Mouse (Mus musculus) stomach, embryonic 16.5 days (tissue): ENCODE data around the gene Fars2. TPM values are rescaled to one million over a fixed set of nuclear protein-coding genes. Genes with fewer than 3 reads are reported as not detected.
"Not testable (repeated sequence)": the region's sequence is repeated elsewhere in the genome, so short reads cannot be mapped to it uniquely, and the experiment has no call there.

ENCODE experiments used
- ATAC-seq: fragments of 200-750 bp; cut with Nextera tagmentation; 2 replicates; pipeline ENCODE4 v1.8.0; 2017; ENCODE audit warnings: moderate number of reproducible peaks, moderate TSS enrichment; ENCODE audit not compliant: insufficient read depth, low FRiP score
- H3K27ac ChIP-seq: fragments of 300-500 bp; sonication (generic); 2 replicates; pipeline ENCODE4 v1.5.1; 2014; ENCODE audit warnings: low read length
- H3K27me3 ChIP-seq: fragments of 300-500 bp; sonication (generic); 2 replicates; pipeline ENCODE4 v1.6.1; 2014; ENCODE audit warnings: low read length, control low read depth, mixed read lengths; ENCODE audit not compliant: control insufficient read depth, insufficient read depth
- H3K36me3 ChIP-seq: fragments of 300-500 bp; sonication (generic); 2 replicates; pipeline ENCODE4 v1.6.1; 2014; ENCODE audit warnings: low read length; ENCODE audit not compliant: control insufficient read depth, insufficient read depth
- H3K4me1 ChIP-seq: fragments of 300-500 bp; sonication (generic); 2 replicates; pipeline ENCODE4 v1.6.1; 2014; ENCODE audit warnings: low read length, control low read depth, mixed read lengths; ENCODE audit not compliant: control insufficient read depth, insufficient read depth
- H3K4me2 ChIP-seq: fragments of 300-500 bp; sonication (generic); 2 replicates; pipeline ENCODE4 v1.6.1; 2014; ENCODE audit warnings: low read depth, low read length, mixed read lengths
- H3K4me3 ChIP-seq: fragments of 300-500 bp; sonication (generic); replicated peaks from 2 replicates; pipeline ENCODE4 v1.5.1; 2014; ENCODE audit warnings: mild to moderate bottlenecking, low read length
- H3K9ac ChIP-seq: fragments of 300-500 bp; sonication (generic); 2 replicates; pipeline ENCODE4 v1.6.1; 2014; ENCODE audit warnings: low read length
- H3K9me3 ChIP-seq: fragments of 300-500 bp; sonication (generic); replicated peaks from 2 replicates; pipeline ENCODE4 v1.6.1; 2016; ENCODE audit warnings: low read length, control low read depth; ENCODE audit not compliant: control insufficient read depth
- WGBS: fragments of 180-500 bp; shearing (Covaris S2); extraction: QIAGEN DNeasy Blood & Tissue Kit; methylation state at CpG from one replicate; pipeline ENCODE4 v1.1.7; 2014; 5-methylcytosine and 5-hydroxymethylcytosine counted together
- polyA plus RNA-seq: library from polyadenylated mRNA; unstranded; fragments of >200 nt; fragmentation: Nextera tagmentation; extraction: Ambion mirVana; gene quantifications from 2 replicates; pipeline ENCODE4 v1.2.1, GENCODE M21; 2015

Fars2 gene
- polyA plus RNA-seq, 1 experiment from 2014 or later, result 34.6 TPM

- no peaks in the 10 kb centered on the region for H3K9me3 ChIP-seq
- H3K4me1 ChIP-seq, result no peaks in the 10 kb centered on the region
- no peak overlapping the region for H3K4me3 ChIP-seq
- no peak overlapping the region for H3K9ac ChIP-seq
- no peaks in the 10 kb centered on the region for H3K27me3 ChIP-seq
- whole genome bisulfite sequencing, result 76% methylated on average over 7 of the region's 7 CpGs
- ATAC-seq, result no peak
- no peak overlapping the region for H3K4me2 ChIP-seq
- no peak overlapping the region for H3K27ac ChIP-seq
- no peaks in the 10 kb centered on the region for H3K36me3 ChIP-seq
Observed at GRCm38 (mm10) chr13:36156340-36156931, 39.2 kb downstream of the Fars2 start.

GRCm38 (mm10) chr13:36163411-36163810 lies 46.2 kb downstream of the Fars2 start:
- Histone ChIP-seq H3K9me3 (no peaks in the 10 kb centered on the region), H3K36me3 (no peaks in the 10 kb centered on the region), H3K9ac (no peak overlapping the region), H3K4me2 (no peak overlapping the region), H3K27me3 (no peaks in the 10 kb centered on the region), H3K4me1 (no peaks in the 10 kb centered on the region), H3K27ac (no peak overlapping the region), H3K4me3 (no peak overlapping the region)
- no peak for ATAC-seq
- 82% methylated on average over 5 of the region's 5 CpGs for WGBS

- no peak overlapping the region for H3K4me2 ChIP-seq
- H3K27ac ChIP-seq, result no peak overlapping the region
- no peaks in the 10 kb centered on the region for H3K4me1 ChIP-seq
- no peaks in the 10 kb centered on the region for H3K27me3 ChIP-seq
- H3K9me3 ChIP-seq, result no peaks in the 10 kb centered on the region
- WGBS, result 73% methylated on average over 1 of the region's 1 CpGs
- no peak overlapping the region for H3K9ac ChIP-seq
- no peak overlapping the region for H3K4me3 ChIP-seq
- H3K36me3 ChIP-seq, result no peaks in the 10 kb centered on the region
- no peak for ATAC-seq
Observed at GRCm38 (mm10) chr13:36163898-36164297, 46.7 kb downstream of the Fars2 start.

- H3K27ac ChIP-seq, H3K9ac ChIP-seq, H3K9me3 ChIP-seq, H3K27me3 ChIP-seq, H3K4me3 ChIP-seq, H3K4me1 ChIP-seq, ATAC-seq, H3K4me2 ChIP-seq, H3K36me3 ChIP-seq: not testable (repeated sequence)
- 53% methylated on average over 2 of the region's 2 CpGs for WGBS
Observed at GRCm38 (mm10) chr13:36172981-36173380, 55.8 kb downstream of the Fars2 start.

GRCm38 (mm10) chr13:36174101-36174500 lies 56.9 kb downstream of the Fars2 start:
- H3K4me1 ChIP-seq, result peaks cover 8% of the 10 kb centered on the region; the same call in 1 of the 2 replicates
- H3K9me3 ChIP-seq, result no peaks in the 10 kb centered on the region
- H3K27me3 ChIP-seq, result no peaks in the 10 kb centered on the region
- H3K36me3 ChIP-seq, result no peaks in the 10 kb centered on the region
- H3K27ac ChIP-seq, result no peak overlapping the region
- no peak overlapping the region for H3K9ac ChIP-seq
- ATAC-seq, result no peak
- no peak overlapping the region for H3K4me2 ChIP-seq
- 89% methylated on average over 5 of the region's 5 CpGs for WGBS
- H3K4me3 ChIP-seq, result no peak overlapping the region

GRCm38 (mm10) chr13:36174772-36175171 lies 57.6 kb downstream of the Fars2 start:
- H3K4me2 ChIP-seq, result no peak overlapping the region
- no peaks in the 10 kb centered on the region for H3K9me3 ChIP-seq
- 80% methylated on average over 4 of the region's 4 CpGs for WGBS
- no peak for ATAC-seq
- no peaks in the 10 kb centered on the region for H3K27me3 ChIP-seq
- H3K27ac ChIP-seq, result no peak overlapping the region
- no peak overlapping the region for H3K9ac ChIP-seq
- no peaks in the 10 kb centered on the region for H3K36me3 ChIP-seq
- peaks cover 8% of the 10 kb centered on the region; the same call in 1 of the 2 replicates for H3K4me1 ChIP-seq
- H3K4me3 ChIP-seq, result no peak overlapping the region

- Histone ChIP-seq H3K4me3 (no peak overlapping the region), H3K4me1 (no peaks in the 10 kb centered on the region), H3K27me3 (no peaks in the 10 kb centered on the region), H3K27ac (no peak overlapping the region), H3K4me2 (no peak overlapping the region), H3K9me3 (no peaks in the 10 kb centered on the region), H3K36me3 (no peaks in the 10 kb centered on the region), H3K9ac (no peak overlapping the region)
- ATAC-seq, result no peak
- WGBS, result 63% methylated on average over 2 of the region's 2 CpGs
Observed at GRCm38 (mm10) chr13:36181231-36181630, 64.0 kb downstream of the Fars2 start.

- no peaks in the 10 kb centered on the region for H3K9me3 ChIP-seq
- 90% methylated on average over 2 of the region's 2 CpGs for WGBS
- ATAC-seq, result no peak
- no peaks in the 10 kb centered on the region for H3K36me3 ChIP-seq
- H3K4me2 ChIP-seq, result no peak overlapping the region
- H3K27me3 ChIP-seq, result no peaks in the 10 kb centered on the region
- no peaks in the 10 kb centered on the region for H3K4me1 ChIP-seq
- H3K27ac ChIP-seq, result no peak overlapping the region
- H3K4me3 ChIP-seq, result no peak overlapping the region
- no peak overlapping the region for H3K9ac ChIP-seq
Observed at GRCm38 (mm10) chr13:36190577-36190976, 73.4 kb downstream of the Fars2 start.

GRCm38 (mm10) chr13:36193484-36194113 lies 76.4 kb downstream of the Fars2 start:
- H3K9me3 ChIP-seq, result no peaks in the 10 kb centered on the region
- no peaks in the 10 kb centered on the region for H3K36me3 ChIP-seq
- H3K4me3 ChIP-seq, result no peak overlapping the region
- H3K4me1 ChIP-seq, result no peaks in the 10 kb centered on the region
- H3K27me3 ChIP-seq, result no peaks in the 10 kb centered on the region
- no peak overlapping the region for H3K9ac ChIP-seq
- ATAC-seq, result no peak
- no peak overlapping the region for H3K27ac ChIP-seq
- WGBS, result 73% methylated on average over 5 of the region's 5 CpGs
- no peak overlapping the region for H3K4me2 ChIP-seq
